Mouse (Mus musculus): Measurements from ENCODE around the gene Pate2.

The Pate2 gene

GRCm38 (mm10) chr9:35569571-35570534 is at the start of gene Pate2, which contains the start of gene Hyls1:
TSS of gene Pate2 (plus strand) at chr9:35570284.
TSS of gene Hyls1 (minus strand) at chr9:35570398.
- Histone ChIP-seq H3K4me3 (replicated peaks; ENCODE audit: low read length) (peak within 1 kb of the TSS; percentile 92), H3K4me1 (replicated peaks; ENCODE audit: low read depth, low read length) (peaks cover 60% of the 10 kb centered on the region), H3K36me3 (ENCODE audit: insufficient read depth, low read length) (peaks cover 38% of the 10 kb centered on the region), H3K9me3 (ENCODE audit: low read length) (no peaks in the 10 kb centered on the region), H3K27me3 (ENCODE audit: insufficient read depth, low read length) (peaks cover 8% of the 10 kb centered on the region; the same call in 1 of the 2 replicates)
- TF ChIP-seq POU5F1 (IDR thresholded peaks at IDR 0.05; ENCODE audit: borderline replicate concordance, low read length) (no peak), NANOG (IDR thresholded peaks at IDR 0.05; ENCODE audit: borderline replicate concordance, low read length) (no peak), CTCF (conservative IDR thresholded peaks at IDR 0.05; ENCODE audit: low read length) (0 out of 2 replicates have a peak, but pooled peaks have one; percentile 11)

- Histone ChIP-seq H3K4me1 (replicated peaks; ENCODE audit: low read depth, low read length) (peaks cover 13% of the 10 kb centered on the region), H3K36me3 (ENCODE audit: insufficient read depth, low read length) (no peaks in the 10 kb centered on the region), H3K4me3 (replicated peaks; ENCODE audit: low read length) (no peak overlapping the region), H3K9me3 (ENCODE audit: low read length) (no peaks in the 10 kb centered on the region), H3K27me3 (ENCODE audit: insufficient read depth, low read length) (peaks cover 4% of the 10 kb centered on the region; the same call in 1 of the 2 replicates)
- TF ChIP-seq CTCF (conservative IDR thresholded peaks at IDR 0.05; ENCODE audit: low read length) (no peak), POU5F1 (IDR thresholded peaks at IDR 0.05; ENCODE audit: borderline replicate concordance, low read length) (no peak), NANOG (IDR thresholded peaks at IDR 0.05; ENCODE audit: borderline replicate concordance, low read length) (no peak)
These were observed 49.3 kb upstream of the Pate2 start for GRCm38 (mm10) chr9:35520631-35521348.

- Histone ChIP-seq H3K9me3 (ENCODE audit: low read length) (no peaks in the 10 kb centered on the region), H3K36me3 (ENCODE audit: insufficient read depth, low read length) (no peaks in the 10 kb centered on the region), H3K27me3 (ENCODE audit: insufficient read depth, low read length) (peaks cover 4% of the 10 kb centered on the region; the same call in 1 of the 2 replicates), H3K4me3 (replicated peaks; ENCODE audit: low read length) (no peak overlapping the region), H3K4me1 (replicated peaks; ENCODE audit: low read depth, low read length) (peaks cover 13% of the 10 kb centered on the region)
- TF ChIP-seq POU5F1 (IDR thresholded peaks at IDR 0.05; ENCODE audit: borderline replicate concordance, low read length) (no peak), NANOG (IDR thresholded peaks at IDR 0.05; ENCODE audit: borderline replicate concordance, low read length) (no peak), CTCF (conservative IDR thresholded peaks at IDR 0.05; ENCODE audit: low read length) (no peak)
These were observed 47.8 kb upstream of the Pate2 start for GRCm38 (mm10) chr9:35522241-35522640.

- Histone ChIP-seq H3K9me3 (ENCODE audit: low read length) (no peaks in the 10 kb centered on the region), H3K27me3 (ENCODE audit: insufficient read depth, low read length) (peaks cover 4% of the 10 kb centered on the region; the same call in 1 of the 2 replicates), H3K36me3 (ENCODE audit: insufficient read depth, low read length) (no peaks in the 10 kb centered on the region), H3K4me3 (replicated peaks; ENCODE audit: low read length) (no peak overlapping the region), H3K4me1 (replicated peaks; ENCODE audit: low read depth, low read length) (peaks cover 13% of the 10 kb centered on the region)
- TF ChIP-seq CTCF (conservative IDR thresholded peaks at IDR 0.05; ENCODE audit: low read length), result no peak
- TF ChIP-seq POU5F1 (IDR thresholded peaks at IDR 0.05; ENCODE audit: borderline replicate concordance, low read length), result no peak
- no peak for TF ChIP-seq NANOG (IDR thresholded peaks at IDR 0.05; ENCODE audit: borderline replicate concordance, low read length)
These were observed 47.1 kb upstream of the Pate2 start for GRCm38 (mm10) chr9:35522821-35523515.

- H3K4me3 ChIP-seq (replicated peaks; ENCODE audit: low read length), result 0 out of 2 replicates have a peak overlapping the region, but pooled peaks have one; percentile 7
- TF ChIP-seq CTCF (conservative IDR thresholded peaks at IDR 0.05; ENCODE audit: low read length) (no peak), POU5F1 (IDR thresholded peaks at IDR 0.05; ENCODE audit: borderline replicate concordance, low read length) (no peak), NANOG (IDR thresholded peaks at IDR 0.05; ENCODE audit: borderline replicate concordance, low read length) (no peak)
- no peaks in the 10 kb centered on the region for H3K36me3 ChIP-seq (ENCODE audit: insufficient read depth, low read length)
- peaks cover 13% of the 10 kb centered on the region for H3K4me1 ChIP-seq (replicated peaks; ENCODE audit: low read depth, low read length)
- no peaks in the 10 kb centered on the region for H3K9me3 ChIP-seq (ENCODE audit: low read length)
- peaks cover 4% of the 10 kb centered on the region; the same call in 1 of the 2 replicates for H3K27me3 ChIP-seq (ENCODE audit: insufficient read depth, low read length)
These were observed 46.5 kb upstream of the Pate2 start for GRCm38 (mm10) chr9:35523541-35523940.

- TF ChIP-seq NANOG (IDR thresholded peaks at IDR 0.05; ENCODE audit: borderline replicate concordance, low read length) (no peak), CTCF (conservative IDR thresholded peaks at IDR 0.05; ENCODE audit: low read length) (peak; percentile 48), POU5F1 (IDR thresholded peaks at IDR 0.05; ENCODE audit: borderline replicate concordance, low read length) (no peak)
- Histone ChIP-seq H3K4me3 (replicated peaks; ENCODE audit: low read length) (peak overlapping the region; percentile 7; the same call in 1 of the 2 replicates), H3K36me3 (ENCODE audit: insufficient read depth, low read length) (no peaks in the 10 kb centered on the region), H3K4me1 (replicated peaks; ENCODE audit: low read depth, low read length) (peaks cover 13% of the 10 kb centered on the region), H3K27me3 (ENCODE audit: insufficient read depth, low read length) (peaks cover 4% of the 10 kb centered on the region; the same call in 1 of the 2 replicates), H3K9me3 (ENCODE audit: low read length) (no peaks in the 10 kb centered on the region)
These were observed 46.1 kb upstream of the Pate2 start for GRCm38 (mm10) chr9:35523941-35524411.

GRCm38 (mm10) chr9:35529141-35529540 is 40.9 kb upstream of the Pate2 start:
- TF ChIP-seq NANOG (IDR thresholded peaks at IDR 0.05; ENCODE audit: borderline replicate concordance, low read length) (no peak), POU5F1 (IDR thresholded peaks at IDR 0.05; ENCODE audit: borderline replicate concordance, low read length) (no peak), CTCF (conservative IDR thresholded peaks at IDR 0.05; ENCODE audit: low read length) (no peak)
- Histone ChIP-seq H3K4me3 (replicated peaks; ENCODE audit: low read length) (no peak overlapping the region), H3K27me3 (ENCODE audit: insufficient read depth, low read length) (no peaks in the 10 kb centered on the region), H3K9me3 (ENCODE audit: low read length) (no peaks in the 10 kb centered on the region), H3K36me3 (ENCODE audit: insufficient read depth, low read length) (no peaks in the 10 kb centered on the region), H3K4me1 (replicated peaks; ENCODE audit: low read depth, low read length) (peaks cover 2% of the 10 kb centered on the region; the same call in 1 of the 2 replicates)
